ENCODE assay signal across 17 mouse cellular contexts in genomic region chr1:180008057-180008456, GRCm38 (mm10). TPM values are rescaled to one million over a fixed set of nuclear protein-coding genes. Genes with fewer than 3 reads are reported as not detected.
DNase-seq lines count a peak whose midpoint lies in the region; ATAC-seq and TF ChIP-seq lines count a peak whose summit lies in the region.
"Had no signal": no experiment of that assay in that cellular context is flagged by ENCODE, and none has a peak within 500 bp of the region (broad histone marks: within the 10 kb centered on the region; RNA-seq: fewer than 3 reads in every experiment).

No protein-coding gene starts in this region.

- no peaks in the 10 kb centered on the region for H3K9me3 ChIP-seq in heart, postnatal 0 days (replicated peaks; ENCODE audit: control insufficient read depth, low read length)
- no peaks in the 10 kb centered on the region for H3K9me3 ChIP-seq in liver, embryonic 11.5 days (ENCODE audit: control insufficient read depth, low read length)
- H3K9me3 ChIP-seq: heart, embryonic 13.5 days; neural tube, embryonic 13.5 days; stomach, embryonic 15.5 days had no signal

- peak; percentile 34 for TF ChIP-seq CTCF in heart, postnatal 0 days (IDR thresholded peaks at IDR 0.05; ENCODE audit: low read depth)
- no peak for TF ChIP-seq CTCF in liver, adult 2 months (IDR thresholded peaks at IDR 0.05; ENCODE audit: low read depth, low read length)

- no peaks in the 10 kb centered on the region for H3K36me3 ChIP-seq in heart, postnatal 0 days (replicated peaks; ENCODE audit: control insufficient read depth, insufficient read depth, low read length)
- no peaks in the 10 kb centered on the region for H3K36me3 ChIP-seq in liver, adult 2 months (ENCODE audit: control insufficient read depth, insufficient read depth, low read length)
- no peaks in the 10 kb centered on the region for H3K36me3 ChIP-seq in liver, embryonic 11.5 days (ENCODE audit: control insufficient read depth, insufficient read depth, low read length)
- H3K36me3 ChIP-seq: neural tube, embryonic 13.5 days; stomach, embryonic 15.5 days had no signal

- no peak for TF ChIP-seq EP300 in heart, postnatal 0 days (IDR thresholded peaks at IDR 0.05; ENCODE audit: low read depth)

- no peak for TF ChIP-seq POLR2A in liver, adult 2 months (IDR thresholded peaks at IDR 0.05; ENCODE audit: extremely low read depth, insufficient read depth, low read length)

- no peak for ATAC-seq in heart, postnatal 0 days (ENCODE audit: insufficient read depth, low read depth)
- no peak for ATAC-seq in liver, embryonic 11.5 days (replicated peaks; ENCODE audit: low FRiP score)
- ATAC-seq: forebrain, embryonic 14.5 days had no signal

- peaks cover 11% of the 10 kb centered on the region; the same call in 1 of the 2 replicates for H3K79me2 ChIP-seq in liver, adult 2 months (ENCODE audit: control insufficient read depth, insufficient read depth, low read length)

- no peak overlapping the region for H3K9ac ChIP-seq in heart, postnatal 0 days (replicated peaks; ENCODE audit: low read depth, low read length)
- no peak overlapping the region for H3K9ac ChIP-seq in liver, adult 2 months (ENCODE audit: low read depth, low read length)
- H3K9ac ChIP-seq in liver, embryonic 11.5 days (ENCODE audit: low read depth, low read length), result no peak overlapping the region
- H3K9ac ChIP-seq: heart, embryonic 13.5 days; hindbrain, embryonic 14.5 days; neural tube, embryonic 13.5 days; stomach, embryonic 15.5 days had no signal

- no peaks in the 10 kb centered on the region for H3K27me3 ChIP-seq in heart, postnatal 0 days (ENCODE audit: control insufficient read depth, insufficient read depth, low read length)
- H3K27me3 ChIP-seq in liver, adult 2 months (ENCODE audit: control insufficient read depth, insufficient read depth, low read length), result no peaks in the 10 kb centered on the region
- no peaks in the 10 kb centered on the region for H3K27me3 ChIP-seq in liver, embryonic 11.5 days (replicated peaks; ENCODE audit: control insufficient read depth, insufficient read depth, low read length)
- H3K27me3 ChIP-seq: heart, embryonic 13.5 days; neural tube, embryonic 13.5 days; stomach, embryonic 15.5 days had no signal

- no peak for DNase-seq in heart, postnatal 0 days (ENCODE audit: low spot score)
- DNase-seq in heart, adult 18-20 months, result no peak
- DNase-seq in liver, adult 2 months (ENCODE audit: extremely low read depth, low read depth, low spot score), result peak; percentile 76
- no peak for DNase-seq in liver, embryonic 11.5 days (ENCODE audit: low spot score)
- DNase-seq in ES-CJ7 (ENCODE audit: low read depth, low spot score), result peak; percentile 22
- DNase-seq in kidney, postnatal 36 days, result peak; percentile 43 to 49
- no peak for DNase-seq in ovary, adult 18-20 months (ENCODE audit: low spot score)
- DNase-seq: cerebellum, adult 2 months; gastrocnemius, postnatal 14 days; left cerebral cortex, postnatal 4 days; lung, adult 18-20 months; thymus, postnatal 4 days had no signal

- no peak overlapping the region for H3K4me2 ChIP-seq in heart, postnatal 0 days (ENCODE audit: low read depth, low read length)
- no peak overlapping the region for H3K4me2 ChIP-seq in liver, embryonic 11.5 days
- H3K4me2 ChIP-seq: heart, embryonic 13.5 days; hindbrain, embryonic 14.5 days; neural tube, embryonic 13.5 days; stomach, embryonic 15.5 days had no signal

- no peaks in the 10 kb centered on the region for H3K4me1 ChIP-seq in heart, postnatal 0 days (ENCODE audit: control insufficient read depth, insufficient read depth)
- peaks cover 2% of the 10 kb centered on the region; the same call in 1 of the 2 replicates for H3K4me1 ChIP-seq in liver, adult 2 months (ENCODE audit: control insufficient read depth, insufficient read depth, low read length)
- H3K4me1 ChIP-seq in liver, embryonic 11.5 days (replicated peaks; ENCODE audit: control insufficient read depth, insufficient read depth, low read length), result no peaks in the 10 kb centered on the region; the same call in 1 of the 2 replicates
- H3K4me1 ChIP-seq: heart, embryonic 13.5 days; neural tube, embryonic 13.5 days; stomach, embryonic 15.5 days had no signal

- no peak overlapping the region for H3K4me3 ChIP-seq in heart, postnatal 0 days (ENCODE audit: low read depth, low read length)
- no peak overlapping the region for H3K4me3 ChIP-seq in liver, adult 2 months (ENCODE audit: insufficient read depth, low read depth, low read length)
- H3K4me3 ChIP-seq in liver, embryonic 11.5 days (ENCODE audit: low read depth, low read length), result no peak overlapping the region
- H3K4me3 ChIP-seq: heart, embryonic 13.5 days; neural tube, embryonic 13.5 days; stomach, embryonic 15.5 days had no signal

- H3K27ac ChIP-seq in heart, postnatal 0 days (ENCODE audit: low read depth), result no peak overlapping the region
- H3K27ac ChIP-seq in liver, adult 2 months (replicated peaks; ENCODE audit: insufficient read depth, low read depth, low read length), result no peak overlapping the region
- H3K27ac ChIP-seq in liver, embryonic 11.5 days (ENCODE audit: low read depth, low read length), result no peak overlapping the region
- H3K27ac ChIP-seq: heart, embryonic 13.5 days; hindbrain, embryonic 14.5 days; neural tube, embryonic 13.5 days; stomach, embryonic 15.5 days had no signal

RNA-seq across cellular contexts. Expression of gene Cdc42bpa, which starts 47.8 kb away (rescaled TPM):
- 25.8 and 30.6 TPM in 2 replicates for total RNA-seq in heart, postnatal 0 days (2014; rRNA removed; ENCODE audit: low replicate concordance)
- 7.7 and 8.3 TPM in 2 replicates for polyA plus RNA-seq in heart, postnatal 0 days (2015; fragmentation: Nextera tagmentation; extraction: Ambion mirVana)
- total RNA-seq in heart, adult 18-20 months (2021), result 10 to 100 TPM; 41.7 to 43.2 TPM
- total RNA-seq in liver, adult 2 months (2014; rRNA removed), result 23.3 and 24.7 TPM in 2 replicates
- 4.3 and 7.0 TPM in 2 replicates for polyA plus RNA-seq in liver, adult 2 months (2012; rRNA removed)
- polyA plus RNA-seq in liver, embryonic 11.5 days (2014; fragmentation: Nextera tagmentation; extraction: Ambion mirVana), result 11.2 and 13.1 TPM in 2 replicates

Comparison
In these comparisons a context has a peak if more than half of its experiments do, and no peak if none do; other contexts are left out.
1. DNase-seq: peak in liver, adult 2 months (single experiment), ES-CJ7 (single experiment) and kidney, postnatal 36 days (2 of 2); none in heart, postnatal 0 days (single experiment), heart, adult 18-20 months (0 of 2), liver, embryonic 11.5 days (single experiment) and ovary, adult 18-20 months (single experiment).